Mouse (Mus musculus) layer of hippocampus, postnatal 14 days (tissue): ENCODE data around the gene Smap2. TPM values are rescaled to one million over a fixed set of nuclear protein-coding genes. Genes with fewer than 3 reads are reported as not detected.
A peak's percentile ranks its signal among the peaks of the same experiment; 100 is the strongest.

Experiments
- DNase-seq, 2 experiments: peaks; one replicate each; pipeline ENCODE4 v3.0.0; 2021 to 2022; ENCODE audit warnings: low spot score in 2 of 2, mixed read lengths in 1 of 2
- total RNA-seq, 2 experiments: library from RNA; stranded (reverse); gene quantifications; 2 replicates each; pipeline ENCODE4 v1.2.3; 2021

Gene Smap2
- total RNA-seq, 2 experiments from 2014 or later = 138 to 140 TPM

DNA sequence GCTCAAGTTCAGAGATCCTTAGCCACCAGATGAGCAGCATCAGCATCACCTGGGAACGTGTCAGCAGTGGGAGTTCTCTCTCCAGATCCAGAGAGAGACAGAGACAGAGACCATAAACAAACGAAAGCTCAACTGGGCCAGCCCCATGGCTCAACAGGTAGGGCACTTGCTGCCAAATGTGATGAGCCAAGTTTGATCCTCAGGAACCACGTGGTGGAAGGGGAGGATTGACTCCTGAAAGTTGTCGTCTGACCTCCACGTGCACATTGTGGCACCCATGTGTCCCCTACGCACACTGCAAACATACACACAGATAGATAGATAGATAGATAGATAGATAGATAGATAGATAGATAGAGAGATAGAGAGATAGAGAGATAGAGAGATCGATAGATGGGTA lies 6.4 kb upstream of the Smap2 start:
- DNase-seq = no peak

DNA sequence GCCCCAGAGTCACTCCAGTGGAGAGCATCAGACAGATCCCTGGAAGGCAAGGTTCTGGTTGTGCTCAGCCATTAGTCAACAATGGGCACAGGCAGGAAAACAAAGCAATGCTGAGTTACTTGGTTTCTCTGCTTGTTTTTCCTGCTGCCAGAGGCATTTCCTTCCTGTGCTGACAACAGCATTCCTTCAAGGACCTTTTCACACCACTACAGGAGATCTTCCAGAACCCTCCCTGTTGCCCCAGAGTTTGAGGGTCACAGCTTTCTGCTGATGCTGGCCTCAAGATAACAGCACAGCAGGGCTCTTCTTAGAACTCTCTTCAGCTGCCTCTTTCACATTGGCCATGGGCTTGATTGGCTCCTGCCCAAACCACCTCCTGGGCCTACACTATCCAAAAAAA lies 4.9 kb upstream of the Smap2 start:
- DNase-seq = no peak

DNA sequence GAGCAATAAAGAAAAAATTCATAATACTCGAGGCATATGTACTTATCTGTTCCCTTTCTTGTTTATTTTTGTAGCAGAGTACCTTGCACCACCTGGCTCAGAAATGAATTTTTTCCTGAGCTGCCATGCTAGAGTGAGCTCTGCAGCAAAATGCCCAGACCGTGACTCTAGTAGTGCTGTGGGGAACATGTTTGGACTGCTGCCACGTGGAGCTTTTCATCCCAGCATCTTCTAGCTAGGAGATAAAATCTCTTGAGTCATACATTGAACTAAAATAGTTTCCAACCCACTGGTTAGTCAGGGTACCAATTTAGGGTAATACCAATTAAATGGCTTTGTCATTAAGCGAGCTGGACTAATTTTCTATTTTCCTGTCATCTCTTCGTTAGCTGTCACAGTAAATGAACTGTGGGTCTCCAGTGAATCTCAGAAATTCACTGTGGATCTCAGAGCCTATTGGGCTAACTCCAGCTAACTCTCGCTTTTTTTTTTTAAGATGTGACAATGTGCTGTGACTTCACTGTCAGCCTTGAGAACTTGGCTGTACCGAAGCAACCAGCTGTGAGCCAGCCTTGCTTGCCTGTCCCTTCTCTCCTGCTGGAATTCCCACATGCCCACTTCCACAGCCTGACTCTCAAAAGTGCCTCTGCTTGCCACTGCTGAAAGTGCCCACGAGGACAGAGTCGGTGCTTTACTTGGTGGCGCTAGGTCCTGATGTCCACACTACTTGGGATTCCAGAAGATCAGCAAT lies 3.2 kb upstream of the Smap2 start:
- DNase-seq = no peak

DNA sequence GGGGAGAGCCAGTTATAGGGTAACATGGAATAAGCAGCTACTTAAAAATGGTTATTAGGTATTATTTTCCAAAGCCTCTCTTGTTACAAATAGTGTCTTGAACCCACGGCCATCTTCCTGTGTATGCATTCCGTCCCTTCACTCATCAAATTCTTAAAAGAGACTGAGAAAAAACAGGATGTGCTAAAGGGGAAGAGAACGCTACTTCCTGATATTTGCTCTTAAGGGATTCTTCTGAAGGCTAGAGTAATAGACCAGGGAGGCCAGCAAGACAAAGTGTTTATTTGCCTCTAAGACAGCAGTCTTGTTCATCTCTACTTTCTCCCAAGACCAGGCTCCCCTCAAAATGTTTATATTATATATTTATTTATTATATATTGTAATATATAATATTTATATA lies 1.2 kb upstream of the Smap2 start:
- no peak for DNase-seq

DNA sequence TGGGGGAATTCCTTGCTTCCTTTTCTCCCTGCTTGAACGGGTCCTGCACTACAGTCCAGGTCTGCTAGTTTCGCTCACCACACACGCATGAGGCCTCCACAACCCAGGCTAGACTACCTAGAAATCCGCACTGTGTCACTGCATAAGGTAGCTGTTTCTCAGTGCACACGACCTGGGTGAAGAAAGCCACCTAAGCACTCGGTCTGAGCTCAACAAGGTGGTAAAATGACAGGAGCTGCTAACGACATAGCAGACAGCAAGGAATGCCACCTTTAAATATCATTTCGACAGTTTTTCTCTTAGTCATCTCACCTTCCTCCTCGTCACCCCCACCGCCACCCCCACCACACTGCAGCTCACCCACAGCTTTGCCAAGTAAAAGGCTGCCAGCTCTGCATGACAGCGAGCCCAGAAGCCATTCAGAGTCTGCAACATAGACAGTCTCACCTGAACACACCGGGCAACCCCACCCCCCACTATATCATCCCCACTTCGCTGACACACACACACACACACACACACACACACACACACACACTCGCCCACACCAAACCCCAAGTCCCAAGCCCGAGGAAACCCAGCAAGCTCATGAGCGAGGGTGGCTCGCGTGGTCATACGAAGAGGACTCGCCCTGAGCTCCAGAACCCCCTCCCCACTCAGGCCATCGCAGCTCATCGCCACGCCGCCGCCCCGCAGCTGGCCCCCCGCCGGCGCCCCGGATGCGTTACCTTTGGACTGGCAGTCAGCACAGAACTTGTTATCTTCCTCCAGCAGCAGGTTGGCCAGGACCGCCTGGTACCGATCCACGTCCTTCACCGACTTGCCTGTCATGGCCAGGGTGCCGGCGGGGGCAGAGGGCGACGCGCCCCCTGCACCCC lies 787 bp downstream of the Smap2 start:
- DNase-seq = peak; percentile 42 to 45

DNA sequence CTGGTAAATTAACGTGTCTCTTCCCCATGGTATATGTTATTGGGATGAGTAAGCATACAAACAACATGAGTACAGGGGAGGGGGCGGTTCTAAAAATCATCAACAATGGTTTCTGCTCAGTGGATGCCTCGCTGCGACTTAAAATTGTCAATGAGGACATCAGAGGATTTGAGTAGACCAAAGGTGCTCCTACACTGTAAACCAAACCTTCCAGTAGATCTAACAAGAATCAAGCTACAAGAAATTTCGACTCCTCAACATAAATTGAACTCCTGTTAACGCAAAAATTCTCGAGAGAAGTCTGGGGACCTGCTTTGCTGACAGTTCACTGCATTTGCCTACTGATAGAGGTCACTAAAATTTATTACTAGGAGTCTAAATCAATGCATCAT lies 1.8 kb downstream of the Smap2 start:
- no peak for DNase-seq

DNA sequence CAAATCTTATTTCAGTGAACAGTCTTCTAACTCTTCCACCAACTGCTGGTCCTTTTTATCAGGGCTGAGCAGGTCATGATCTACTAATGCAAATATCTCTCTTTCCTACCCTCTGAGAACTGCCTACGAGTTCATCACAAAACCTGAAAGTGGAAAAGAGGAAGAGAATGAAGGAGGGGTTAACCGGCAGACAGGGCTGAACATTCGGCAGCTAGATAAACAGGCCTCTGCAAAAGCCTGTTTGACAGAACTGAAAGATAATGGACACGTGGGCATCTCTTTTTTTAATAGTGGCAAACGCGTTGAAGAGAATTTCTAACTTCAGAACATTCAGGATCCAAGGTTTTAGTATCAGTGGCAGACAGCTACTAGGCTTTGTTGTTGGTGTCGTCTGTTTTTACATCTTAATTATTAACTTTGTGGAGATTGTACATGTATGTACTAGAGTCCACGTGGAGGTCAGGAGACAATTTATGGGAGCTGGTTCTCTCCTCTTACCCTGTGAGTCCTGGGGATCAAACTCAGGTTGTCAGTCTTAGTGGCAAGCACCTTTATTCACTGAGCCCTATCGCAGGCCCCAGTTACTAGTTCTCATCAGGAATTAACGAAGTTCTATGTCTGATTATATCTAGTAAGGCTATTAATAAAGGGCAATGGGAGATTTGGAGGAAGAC lies 2.3 kb downstream of the Smap2 start:
- no peak for DNase-seq

DNA sequence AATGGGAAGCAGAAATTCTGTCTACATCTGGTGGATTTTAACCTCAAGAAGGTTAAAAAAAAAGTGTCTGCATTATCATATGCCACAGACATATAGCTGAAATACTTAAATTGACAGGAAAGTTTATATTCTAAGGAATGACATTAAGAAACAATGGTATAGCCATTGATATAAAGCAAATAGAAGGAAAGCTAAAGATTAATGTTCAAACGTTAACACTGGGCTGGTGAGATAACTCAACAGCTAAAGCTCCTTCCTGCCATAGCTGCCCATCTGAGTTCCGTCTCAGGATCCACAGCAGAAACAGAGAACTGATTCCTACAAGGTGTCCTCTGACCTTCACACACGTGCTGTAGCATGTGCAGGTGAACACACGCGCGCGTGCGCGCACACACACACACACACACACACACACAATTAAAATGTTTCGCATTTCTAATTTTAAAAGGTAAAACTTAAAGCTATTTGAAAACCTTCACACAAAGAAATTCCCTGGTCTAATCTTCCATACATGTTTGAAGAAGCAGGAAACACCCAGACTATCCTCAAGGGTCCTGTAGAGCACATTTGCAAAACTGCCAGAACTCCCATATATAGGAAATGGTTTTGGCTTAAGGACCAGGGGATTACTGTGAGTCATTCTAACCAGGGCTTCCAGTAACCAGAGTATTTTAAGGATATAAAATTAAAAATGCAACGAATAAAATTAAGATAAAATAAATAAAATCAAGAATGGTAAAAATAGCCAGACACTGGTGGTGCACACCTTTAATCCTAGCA lies 6.1 kb downstream of the Smap2 start:
- no peak for DNase-seq

DNA sequence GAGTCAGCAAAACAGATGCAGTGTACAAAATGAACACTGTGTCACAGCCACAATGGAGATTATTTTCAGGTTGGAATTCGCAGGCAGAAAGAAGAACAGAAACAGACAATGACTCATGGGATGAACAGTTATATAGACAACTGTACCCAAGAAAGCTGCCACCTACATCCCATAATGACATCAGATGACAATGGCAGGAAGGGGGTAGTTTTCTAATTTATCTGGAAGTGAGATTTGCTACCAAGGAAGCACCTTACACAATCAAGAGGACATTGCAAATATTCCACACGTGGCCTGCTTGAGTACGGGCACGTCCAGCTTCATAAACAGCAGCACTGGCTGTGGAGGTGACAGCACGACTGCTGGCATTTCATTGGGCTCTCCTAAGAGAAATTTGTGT lies 7.9 kb downstream of the Smap2 start:
- no peak for DNase-seq

DNA sequence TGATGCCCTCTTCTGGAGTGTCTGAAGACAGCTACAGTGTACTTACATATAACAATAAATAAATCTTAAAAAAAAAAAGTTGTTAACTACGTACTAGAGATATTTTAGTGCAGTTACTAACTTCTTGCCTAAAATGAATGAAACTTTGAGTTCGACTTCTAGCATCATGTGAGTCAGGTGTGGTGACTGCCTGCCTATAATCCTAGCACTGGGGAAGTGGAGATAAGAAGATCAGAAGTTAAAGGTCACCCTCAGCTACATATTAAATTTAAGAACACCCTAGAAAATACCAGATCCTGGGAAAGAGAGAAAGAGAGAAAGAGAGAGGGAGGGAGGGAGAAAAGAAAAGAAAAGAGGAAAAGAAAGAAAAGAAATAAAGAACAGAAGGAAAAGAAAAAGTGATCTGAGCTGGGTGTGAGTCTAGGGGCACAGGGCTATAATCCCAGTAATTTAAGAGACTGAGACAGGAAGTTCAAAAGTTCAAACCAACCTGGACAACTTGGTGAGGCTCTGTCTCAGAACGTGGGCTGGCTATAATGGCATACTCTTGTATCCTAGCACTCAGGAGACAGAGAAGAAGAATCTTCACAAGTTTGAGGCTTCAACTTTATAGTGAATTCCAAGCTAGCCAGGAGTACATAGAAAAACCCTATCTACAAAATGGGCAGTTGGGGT lies 8.8 kb downstream of the Smap2 start:
- no peak for DNase-seq

DNA sequence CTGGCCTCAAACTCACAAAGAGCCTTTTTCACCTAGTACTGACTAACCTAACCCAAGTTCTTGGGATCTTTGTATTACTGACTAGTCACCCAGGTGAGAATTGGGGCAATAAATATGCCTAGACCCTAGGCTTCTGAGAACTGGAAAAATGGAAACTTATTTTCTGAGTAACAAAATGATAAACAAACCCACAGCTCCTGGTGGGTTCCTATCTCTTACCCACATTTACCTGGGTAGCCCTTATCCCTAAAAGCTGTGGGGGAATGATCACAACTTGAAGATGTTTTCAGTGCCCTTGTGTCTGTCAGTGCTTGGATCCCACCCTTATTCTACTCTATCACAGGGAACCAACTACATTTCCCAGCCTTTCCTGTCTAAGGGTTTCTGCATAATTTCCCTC lies 10.0 kb downstream of the Smap2 start:
- no peak for DNase-seq

DNA sequence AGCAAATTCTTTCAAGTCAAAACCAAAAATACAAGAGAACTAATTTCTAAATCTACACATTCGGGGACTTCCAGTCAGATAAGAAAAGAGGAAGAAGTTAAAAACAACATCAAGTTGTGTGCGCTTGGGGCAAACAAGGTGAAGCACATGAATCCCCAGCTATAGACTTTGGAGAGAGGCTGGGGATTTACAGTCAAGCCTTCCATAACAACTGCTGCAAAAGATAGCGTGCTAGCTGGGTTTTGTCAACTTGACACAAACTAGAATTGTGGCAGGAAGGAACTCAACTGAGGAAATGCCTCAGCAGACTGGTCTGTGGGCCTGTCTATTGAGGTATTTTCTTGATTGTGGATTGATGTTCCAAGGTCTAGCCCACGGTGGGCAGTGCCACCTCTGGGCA lies 12.4 kb downstream of the Smap2 start:
- no peak for DNase-seq

DNA sequence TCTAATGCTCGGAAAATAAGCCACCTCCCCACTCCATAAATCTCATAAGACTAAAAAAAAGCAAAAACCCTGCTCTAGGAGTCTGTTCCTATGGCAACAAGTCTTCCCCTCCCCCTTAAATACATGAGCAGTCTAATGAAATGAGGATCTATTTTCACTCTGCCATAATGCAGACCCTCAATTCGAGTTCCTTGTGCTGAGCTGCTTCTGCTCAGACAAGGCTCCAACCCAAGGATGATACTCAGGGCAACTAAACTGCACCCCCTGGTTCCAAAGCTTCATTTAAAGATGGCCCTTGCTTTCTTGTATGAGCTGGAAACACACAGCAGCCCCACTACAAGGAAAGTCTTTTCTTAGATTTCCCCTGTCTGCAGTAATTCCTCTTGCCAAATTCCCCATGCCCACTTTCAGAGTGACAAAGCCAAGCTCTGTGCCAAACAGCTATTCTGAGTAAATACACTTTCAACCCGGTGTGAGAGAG lies 13.4 kb downstream of the Smap2 start:
- peak in 1 of 2 experiments; percentile 49 for DNase-seq

DNA sequence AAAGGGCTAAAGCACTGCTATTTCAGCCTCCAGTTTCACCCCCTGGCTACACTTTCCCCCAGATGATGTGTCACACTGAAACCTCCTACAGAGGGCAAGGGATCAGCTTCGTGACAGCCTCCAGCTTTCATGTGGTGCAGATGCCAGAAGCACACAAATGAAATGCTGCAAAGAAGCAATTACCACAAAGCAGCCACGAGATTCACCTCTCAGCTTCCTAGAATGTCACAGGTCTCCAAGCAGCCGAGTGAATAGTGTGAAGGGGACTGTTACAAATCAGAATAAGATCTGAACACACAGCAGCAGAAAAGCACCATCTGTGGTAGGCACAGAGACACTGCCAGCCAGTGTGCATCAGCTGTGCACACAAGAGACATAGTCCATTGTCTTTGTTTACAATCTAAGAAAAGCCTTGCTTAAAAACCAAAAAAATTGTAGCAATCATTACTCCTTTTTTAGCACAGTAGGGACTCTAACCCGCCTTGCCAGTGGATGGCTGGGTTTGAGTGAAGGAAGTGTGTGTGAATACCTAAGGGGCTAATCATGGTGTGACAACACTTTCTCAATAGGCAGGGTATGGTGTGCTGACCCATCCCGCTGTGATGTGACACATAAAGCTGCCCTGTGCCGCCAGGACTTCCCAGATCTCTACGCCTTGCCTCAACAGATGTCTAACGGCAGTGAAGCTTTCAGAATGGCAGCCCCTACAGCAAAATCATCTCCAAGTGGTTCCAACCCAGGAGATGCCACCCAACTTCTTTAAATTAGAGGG lies 14.5 kb downstream of the Smap2 start:
- no peak for DNase-seq

DNA sequence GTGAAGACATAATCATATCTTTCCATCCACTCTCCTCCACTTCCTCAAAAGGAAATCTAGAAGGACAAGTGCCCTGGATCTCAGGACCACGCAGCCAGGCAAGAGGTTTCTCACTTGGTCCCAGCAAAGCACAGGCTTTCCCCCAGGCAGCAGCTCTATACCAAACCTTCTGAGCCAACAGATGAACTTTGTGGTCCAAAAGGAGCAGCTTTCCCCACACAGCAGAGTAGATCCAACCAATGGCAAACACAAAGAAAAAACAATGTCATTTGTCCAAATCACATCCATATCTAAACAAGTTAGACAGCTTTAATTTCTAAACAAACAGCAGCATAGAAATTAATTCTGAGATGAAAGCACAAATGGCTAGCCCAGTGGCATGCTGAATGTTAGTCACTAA lies 15.4 kb downstream of the Smap2 start:
- DNase-seq = no peak

DNA sequence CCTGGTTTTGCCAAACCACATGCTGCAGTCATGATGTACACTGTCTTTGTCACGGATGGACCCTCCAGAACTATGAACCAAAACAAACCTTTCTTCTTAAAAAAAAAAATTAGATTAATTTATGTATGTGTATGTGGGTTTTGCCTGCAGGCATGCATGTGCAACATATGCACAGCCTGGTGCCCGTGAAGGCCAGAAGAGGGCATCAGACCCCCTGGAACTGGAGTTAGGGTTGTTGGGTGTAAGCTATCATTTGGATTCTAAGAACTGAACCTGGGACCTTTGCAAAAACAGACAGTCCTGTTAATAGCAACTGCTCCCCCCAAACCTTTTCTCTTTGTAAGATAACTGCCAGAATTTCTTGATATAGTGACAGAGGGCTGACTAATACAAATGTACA lies 16.0 kb downstream of the Smap2 start:
- no peak for DNase-seq

DNA sequence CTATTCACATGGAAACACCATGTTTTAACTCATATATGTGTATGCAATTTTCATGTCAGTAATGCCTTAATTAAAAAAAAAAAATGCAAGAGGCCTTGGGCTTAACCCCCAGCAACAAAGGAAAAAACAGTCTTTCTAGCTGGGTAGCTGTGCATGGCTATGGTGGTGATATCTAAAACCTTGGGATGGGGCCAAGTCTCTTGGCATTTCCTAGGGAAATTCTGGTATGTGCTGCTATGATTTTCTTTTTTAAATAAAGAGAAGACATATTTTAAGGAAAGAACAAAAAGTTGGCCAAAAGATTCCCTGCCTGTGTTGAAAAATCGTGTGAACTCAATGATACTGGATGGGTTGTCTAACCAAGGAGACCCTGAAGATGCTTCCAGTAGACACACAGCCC lies 21.1 kb downstream of the Smap2 start:
- no peak for DNase-seq

DNA sequence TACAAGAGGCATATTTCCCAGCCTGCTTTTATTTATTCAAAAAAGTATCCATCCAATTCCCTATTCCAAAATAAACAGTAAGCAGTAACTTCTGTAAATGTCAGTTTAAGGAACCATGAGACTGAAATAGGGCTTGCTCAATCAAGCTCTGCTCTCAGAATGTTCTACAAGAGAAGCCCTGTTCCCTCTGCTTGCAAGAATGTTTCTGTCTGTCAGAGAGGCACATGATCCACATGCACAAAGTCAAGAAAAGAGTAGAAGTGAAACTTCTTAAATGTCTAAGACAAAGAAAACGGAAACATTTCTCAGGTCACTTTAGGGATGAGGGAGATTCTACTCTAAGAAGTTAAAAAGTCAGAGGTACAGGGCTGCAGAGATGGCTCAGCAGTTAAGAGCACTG lies 24.0 kb downstream of the Smap2 start:
- DNase-seq = no peak

DNA sequence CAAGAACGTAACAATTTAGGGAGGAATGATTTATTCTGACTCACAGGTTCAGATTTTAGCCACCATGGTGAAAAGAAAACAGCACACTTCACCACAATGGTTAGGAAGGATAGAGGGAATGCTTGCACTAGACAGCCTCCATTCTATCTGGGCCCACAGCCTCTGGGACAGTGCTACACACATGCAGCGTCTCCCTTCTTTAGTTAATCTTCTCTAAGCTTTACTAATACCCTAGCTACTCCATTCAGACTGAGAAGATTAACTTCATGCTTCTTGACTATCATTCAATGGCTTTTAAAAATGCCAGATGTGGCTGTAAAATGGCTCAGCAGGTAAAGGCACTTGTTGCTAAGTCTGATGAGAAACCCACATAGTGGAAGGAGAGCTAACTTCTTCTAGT lies 24.8 kb downstream of the Smap2 start:
- DNase-seq = no peak

DNA sequence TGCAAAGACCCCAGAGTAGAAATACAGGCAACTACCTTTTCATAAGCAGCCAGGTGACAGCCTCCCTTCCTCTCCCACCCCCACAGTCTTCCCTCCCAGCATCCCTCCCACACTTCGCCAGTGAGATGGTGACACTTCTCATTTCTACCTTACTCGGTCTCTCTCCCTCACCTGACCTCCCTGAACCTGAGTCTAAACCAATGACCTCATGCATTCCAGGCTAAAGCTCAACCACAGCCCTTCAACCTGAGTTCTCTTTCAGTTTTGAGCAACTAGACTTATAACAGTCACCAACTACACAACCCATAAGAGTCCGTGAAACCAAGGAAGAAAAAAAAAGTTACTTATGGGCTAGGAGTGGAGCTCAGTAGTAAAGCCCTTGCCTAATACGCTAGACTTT lies 29.7 kb downstream of the Smap2 start:
- no peak for DNase-seq
